Mouse (Mus musculus) embryonic facial prominence, embryonic 15.5 days (tissue): Measurements from ENCODE around the gene Tunar. TPM values are rescaled to one million over a fixed set of nuclear protein-coding genes. Genes with fewer than 3 reads are reported as not detected.

Experiments
- ATAC-seq: fragments of 200-750 bp; cut with Nextera tagmentation; 2 replicates; pipeline ENCODE4 v1.8.0; 2017; ENCODE audit warnings: low read depth, moderate TSS enrichment; ENCODE audit not compliant: insufficient number of reproducible peaks, low FRiP score, low TSS enrichment
- H3K27ac ChIP-seq: fragments of 300-500 bp; sonication (generic); replicated peaks from 2 replicates; pipeline ENCODE4 v1.5.1; 2015; ENCODE audit warnings: mild to moderate bottlenecking, inconsistent platforms
- H3K27me3 ChIP-seq: fragments of 300-500 bp; sonication (generic); 2 replicates; pipeline ENCODE4 v1.6.1; 2015; ENCODE audit warnings: inconsistent platforms
- H3K36me3 ChIP-seq: fragments of 300-500 bp; sonication (generic); 2 replicates; pipeline ENCODE4 v1.6.1; 2015; ENCODE audit warnings: mild to moderate bottlenecking, inconsistent platforms
- H3K4me1 ChIP-seq: fragments of 300-500 bp; sonication (generic); 2 replicates; pipeline ENCODE4 v1.6.1; 2015; ENCODE audit warnings: inconsistent platforms
- H3K4me2 ChIP-seq: fragments of 300-500 bp; sonication (generic); replicated peaks from 2 replicates; pipeline ENCODE4 v1.6.1; 2015; ENCODE audit warnings: mild to moderate bottlenecking, inconsistent platforms
- H3K4me3 ChIP-seq: fragments of 300-500 bp; sonication (generic); replicated peaks from 2 replicates; pipeline ENCODE4 v1.5.1; 2015; ENCODE audit warnings: mild to moderate bottlenecking, inconsistent platforms
- H3K9ac ChIP-seq: fragments of 300-500 bp; sonication (generic); 2 replicates; pipeline ENCODE4 v1.6.1; 2015; ENCODE audit warnings: inconsistent platforms
- H3K9me3 ChIP-seq: fragments of 300-500 bp; sonication (generic); replicated peaks from 2 replicates; pipeline ENCODE4 v1.6.1; 2016; ENCODE audit warnings: inconsistent platforms
- WGBS: fragments of 180-500 bp; shearing (Covaris S2); methylation state at CpG from one replicate; pipeline ENCODE4 v1.1.7; 2015; 5-methylcytosine and 5-hydroxymethylcytosine counted together
- polyA plus RNA-seq: library from polyadenylated mRNA; unstranded; fragments of >200 nt; fragmentation: Nextera tagmentation; extraction: Ambion mirVana; gene quantifications from 2 replicates; pipeline ENCODE4 v1.2.1, GENCODE M21; 2015

Gene Tunar
- polyA plus RNA-seq, 1 experiment from 2014 or later: 0.37 TPM

GRCm38 (mm10) chr12:105344460-105344859, 10.8 kb downstream of the Tunar start:
- Histone ChIP-seq H3K9me3 (no peaks in the 10 kb centered on the region), H3K4me1 (no peaks in the 10 kb centered on the region), H3K27me3 (no peaks in the 10 kb centered on the region), H3K27ac (no peak overlapping the region), H3K36me3 (no peaks in the 10 kb centered on the region), H3K9ac (no peak overlapping the region), H3K4me3 (no peak overlapping the region), H3K4me2 (no peak overlapping the region)
- WGBS: 80% methylated on average over 7 of the region's 7 CpGs
- no peak for ATAC-seq

- Histone ChIP-seq H3K9me3 (no peaks in the 10 kb centered on the region), H3K27me3 (no peaks in the 10 kb centered on the region), H3K4me2 (no peak overlapping the region), H3K4me1 (no peaks in the 10 kb centered on the region), H3K36me3 (no peaks in the 10 kb centered on the region), H3K4me3 (no peak overlapping the region), H3K27ac (no peak overlapping the region), H3K9ac (no peak overlapping the region)
- ATAC-seq: no peak
- 36% methylated on average over 4 of the region's 4 CpGs for WGBS
Measured at GRCm38 (mm10) chr12:105346861-105347260, 13.2 kb downstream of the Tunar start.

- no peak for ATAC-seq
- no peaks in the 10 kb centered on the region for H3K27me3 ChIP-seq
Measured at GRCm38 (mm10) chr12:105347261-105347660, 13.6 kb downstream of the Tunar start.

GRCm38 (mm10) chr12:105354266-105354665, 20.6 kb downstream of the Tunar start:
- Histone ChIP-seq H3K4me1 (no peaks in the 10 kb centered on the region), H3K36me3 (no peaks in the 10 kb centered on the region), H3K9ac (no peak overlapping the region), H3K27ac (no peak overlapping the region), H3K4me2 (no peak overlapping the region), H3K27me3 (no peaks in the 10 kb centered on the region), H3K9me3 (no peaks in the 10 kb centered on the region), H3K4me3 (no peak overlapping the region)
- 77% methylated on average over 9 of the region's 9 CpGs for WGBS
- ATAC-seq: no peak

More at GRCm38 (mm10) chr12:105347261-105347660, 13.6 kb downstream of the Tunar start:
- H3K4me2 ChIP-seq: no peak overlapping the region
- no peaks in the 10 kb centered on the region for H3K9me3 ChIP-seq
- H3K36me3 ChIP-seq: no peaks in the 10 kb centered on the region
- no peaks in the 10 kb centered on the region for H3K4me1 ChIP-seq
- 81% methylated on average over 13 of the region's 13 CpGs for WGBS
- H3K9ac ChIP-seq: no peak overlapping the region
- H3K27ac ChIP-seq: no peak overlapping the region
- no peak overlapping the region for H3K4me3 ChIP-seq

GRCm38 (mm10) chr12:105354772-105355171, 21.1 kb downstream of the Tunar start:
- 82% methylated on average over 8 of the region's 8 CpGs for WGBS
- no peak for ATAC-seq
- no peaks in the 10 kb centered on the region for H3K27me3 ChIP-seq
- H3K36me3 ChIP-seq: no peaks in the 10 kb centered on the region
- no peak overlapping the region for H3K4me3 ChIP-seq
- no peaks in the 10 kb centered on the region for H3K9me3 ChIP-seq
- no peak overlapping the region for H3K9ac ChIP-seq
- no peak overlapping the region for H3K4me2 ChIP-seq
- H3K4me1 ChIP-seq: no peaks in the 10 kb centered on the region
- no peak overlapping the region for H3K27ac ChIP-seq

- no peak overlapping the region for H3K9ac ChIP-seq
- no peaks in the 10 kb centered on the region for H3K9me3 ChIP-seq
- H3K4me3 ChIP-seq: no peak overlapping the region
- no peak overlapping the region for H3K27ac ChIP-seq
- ATAC-seq: no peak
- H3K27me3 ChIP-seq: no peaks in the 10 kb centered on the region
- no peaks in the 10 kb centered on the region for H3K36me3 ChIP-seq
- WGBS: 82% methylated on average over 13 of the region's 13 CpGs
- H3K4me2 ChIP-seq: no peak overlapping the region
- no peaks in the 10 kb centered on the region for H3K4me1 ChIP-seq
Measured at GRCm38 (mm10) chr12:105356781-105357180, 23.1 kb downstream of the Tunar start.

GRCm38 (mm10) chr12:105363648-105364047, 30.0 kb downstream of the Tunar start:
- H3K9ac ChIP-seq: no peak overlapping the region
- no peak overlapping the region for H3K4me3 ChIP-seq
- H3K27me3 ChIP-seq: no peaks in the 10 kb centered on the region
- H3K36me3 ChIP-seq: no peaks in the 10 kb centered on the region
- WGBS: 52% methylated on average over 2 of the region's 2 CpGs
- no peak overlapping the region for H3K4me2 ChIP-seq
- H3K4me1 ChIP-seq: peaks cover 4% of the 10 kb centered on the region; the same call in 1 of the 2 replicates
- H3K27ac ChIP-seq: no peak overlapping the region
- H3K9me3 ChIP-seq: no peaks in the 10 kb centered on the region
- no peak for ATAC-seq

GRCm38 (mm10) chr12:105374564-105374963, 40.9 kb downstream of the Tunar start:
- Histone ChIP-seq H3K4me3 (no peak overlapping the region), H3K27me3 (no peaks in the 10 kb centered on the region), H3K27ac (no peak overlapping the region), H3K9ac (no peak overlapping the region), H3K36me3 (no peaks in the 10 kb centered on the region), H3K4me2 (no peak overlapping the region), H3K9me3 (no peaks in the 10 kb centered on the region), H3K4me1 (no peaks in the 10 kb centered on the region)
- 45% methylated on average over 8 of the region's 8 CpGs for WGBS
- no peak for ATAC-seq

GRCm38 (mm10) chr12:105376976-105377375, 43.3 kb downstream of the Tunar start:
- WGBS: 56% methylated on average over 12 of the region's 12 CpGs

GRCm38 (mm10) chr12:105382733-105383132, 49.1 kb downstream of the Tunar start:
- no peak overlapping the region for H3K4me2 ChIP-seq
- H3K9me3 ChIP-seq: no peaks in the 10 kb centered on the region
- H3K27ac ChIP-seq: no peak overlapping the region
- H3K4me3 ChIP-seq: no peak overlapping the region
- no peaks in the 10 kb centered on the region for H3K4me1 ChIP-seq
- no peak for ATAC-seq
- no peak overlapping the region for H3K9ac ChIP-seq
- no peaks in the 10 kb centered on the region for H3K27me3 ChIP-seq
- 58% methylated on average over 7 of the region's 7 CpGs for WGBS
- no peaks in the 10 kb centered on the region for H3K36me3 ChIP-seq

More at GRCm38 (mm10) chr12:105376976-105377375, 43.3 kb downstream of the Tunar start:
- no peak for ATAC-seq
- no peak overlapping the region for H3K4me3 ChIP-seq
- H3K36me3 ChIP-seq: no peaks in the 10 kb centered on the region
- H3K4me2 ChIP-seq: no peak overlapping the region
- no peaks in the 10 kb centered on the region for H3K27me3 ChIP-seq
- no peaks in the 10 kb centered on the region for H3K4me1 ChIP-seq
- no peak overlapping the region for H3K27ac ChIP-seq
- H3K9ac ChIP-seq: no peak overlapping the region
- H3K9me3 ChIP-seq: no peaks in the 10 kb centered on the region

GRCm38 (mm10) chr12:105394671-105395070, 61.0 kb downstream of the Tunar start:
- Histone ChIP-seq H3K4me3 (no peak overlapping the region), H3K9ac (no peak overlapping the region), H3K36me3 (no peaks in the 10 kb centered on the region), H3K9me3 (no peaks in the 10 kb centered on the region), H3K4me1 (no peaks in the 10 kb centered on the region), H3K27ac (no peak overlapping the region), H3K4me2 (no peak overlapping the region), H3K27me3 (no peaks in the 10 kb centered on the region)
- no peak for ATAC-seq
- WGBS: 91% methylated on average over 7 of the region's 7 CpGs

GRCm38 (mm10) chr12:105398172-105398571, 64.5 kb downstream of the Tunar start:
- Histone ChIP-seq H3K27ac (no peak overlapping the region), H3K9me3 (no peaks in the 10 kb centered on the region), H3K4me3 (no peak overlapping the region), H3K27me3 (no peaks in the 10 kb centered on the region), H3K36me3 (no peaks in the 10 kb centered on the region), H3K4me2 (no peak overlapping the region), H3K4me1 (no peaks in the 10 kb centered on the region), H3K9ac (no peak overlapping the region)
- ATAC-seq: no peak
- 12% methylated on average over 5 of the region's 5 CpGs for WGBS
